Mouse (Mus musculus) liver, embryonic 14.5 days (tissue): Measurements from ENCODE around the gene Grap2.

Experiments used
- CTCF ChIP-seq: IDR thresholded peaks from 2 replicates; pipeline ENCODE4 v1.5.1; 2016; ENCODE audit warnings: antibody characterized with exemption, low read depth, control low read depth
- EP300 ChIP-seq: IDR thresholded peaks from 2 replicates; pipeline ENCODE4 v1.6.1; 2016; ENCODE audit warnings: antibody characterized with exemption, low read depth

DNA sequence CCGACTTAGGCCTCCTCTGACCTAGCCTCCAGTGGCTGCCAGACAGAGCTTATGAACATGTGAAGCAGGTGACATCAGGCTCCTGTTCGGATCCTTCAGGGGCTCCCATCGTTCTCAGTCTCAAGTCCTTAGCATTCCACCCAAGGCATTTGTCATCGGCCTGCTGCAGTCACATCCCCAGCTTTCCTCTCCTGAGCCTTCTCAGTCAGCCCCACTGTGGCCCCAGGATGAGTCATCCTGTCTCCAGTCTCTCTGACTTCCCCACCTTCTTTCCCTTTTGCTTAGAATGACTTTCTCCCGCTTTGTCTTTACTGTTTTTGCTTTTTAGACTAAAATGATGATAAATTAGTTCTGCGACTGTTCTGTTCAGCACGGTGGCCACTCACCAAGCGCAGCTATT is 81.5 kb downstream of the Grap2 start:
- TF ChIP-seq CTCF (no peak), EP300 (no peak)
